Mouse (Mus musculus): ENCODE measurements around the gene Isx.

Isx gene

GRCm38 (mm10) chr8:74901765-74902164 is 28.8 kb downstream of the Isx start:
- in situ Hi-C loops (cut with MboI, MseI), result no loop called here

DNA sequence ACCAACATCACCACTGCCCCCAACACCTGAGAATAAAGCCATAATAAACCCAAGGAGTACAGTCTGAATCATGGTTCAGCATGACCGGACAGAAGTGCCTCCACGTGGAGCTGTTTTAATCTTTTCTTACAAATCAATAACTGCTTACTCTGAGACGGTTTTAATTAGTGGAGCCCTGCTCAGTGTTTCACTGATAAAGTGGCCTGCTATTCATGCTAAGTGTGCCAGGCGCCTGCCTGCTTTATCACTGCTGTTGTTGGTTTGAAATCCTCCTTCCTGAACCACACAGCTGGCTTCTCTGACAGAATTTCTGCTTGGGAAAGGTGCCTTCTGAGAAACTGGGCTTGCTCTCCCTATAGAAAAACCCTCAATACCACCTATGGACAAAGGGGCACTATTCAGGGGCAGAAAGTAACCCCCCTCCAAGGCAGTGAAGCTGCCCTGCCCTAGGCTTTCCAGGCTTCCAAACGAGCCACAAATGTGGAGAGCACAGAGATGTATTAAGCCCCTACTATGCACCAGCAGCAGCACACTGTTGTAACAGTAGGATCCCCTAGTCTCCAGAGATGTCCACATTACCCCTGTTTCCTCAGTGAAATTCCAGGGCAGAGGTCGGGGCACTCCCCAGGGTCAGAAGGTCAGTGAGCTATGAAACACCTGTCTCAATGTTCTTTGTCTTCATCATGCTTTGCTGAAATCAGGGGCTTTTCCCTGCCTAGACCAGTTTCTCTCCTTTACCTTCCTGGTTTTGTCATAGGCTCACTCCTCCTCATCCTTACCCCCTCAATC is 30.3 kb downstream of the Isx start:
- in situ Hi-C loops (cut with MboI, MseI), result no loop called here

DNA sequence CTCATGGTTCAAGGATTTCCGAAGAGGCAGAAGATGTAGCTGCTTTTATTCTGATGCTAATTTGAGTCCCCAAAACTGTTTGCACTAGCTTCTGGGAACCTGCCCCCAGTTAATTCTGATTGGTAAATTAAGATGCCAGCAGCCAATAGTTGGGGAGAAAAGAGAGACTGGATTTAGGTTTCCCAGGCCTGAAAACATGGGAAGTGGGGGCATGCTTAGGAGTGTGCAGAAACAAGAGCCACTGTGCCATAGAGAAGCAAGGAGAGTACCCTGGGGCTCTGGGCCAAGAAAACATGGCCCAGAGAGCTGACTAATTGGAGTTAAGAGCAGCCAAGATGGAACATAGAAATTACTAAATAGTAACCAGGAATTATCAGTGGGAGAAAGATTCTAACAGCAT is 33.4 kb downstream of the Isx start:
- in situ Hi-C loops (cut with MboI, MseI), result no loop called here

DNA sequence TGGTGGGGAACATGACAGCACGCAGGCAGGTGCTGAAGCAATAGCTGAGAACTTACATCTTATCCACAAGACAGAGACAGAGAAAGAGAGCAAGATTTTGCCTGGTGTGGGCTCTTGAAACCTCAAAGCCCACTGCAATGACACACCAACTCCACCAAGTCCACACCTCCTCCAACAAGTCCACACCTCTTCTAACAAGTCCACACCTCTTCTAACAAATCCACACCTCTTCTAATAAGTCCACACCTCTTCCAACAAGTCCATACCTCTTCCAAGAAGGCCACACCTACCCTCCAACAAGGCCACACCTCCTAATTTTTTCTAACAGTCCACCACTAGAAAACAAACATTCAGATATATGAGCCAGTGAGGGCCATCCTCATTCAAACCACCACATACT is 37.7 kb downstream of the Isx start:
- in situ Hi-C loops (cut with MboI, MseI), result no loop called here

- in situ Hi-C loops (cut with MboI, MseI), result no loop called here
Observed at GRCm38 (mm10) chr8:74920691-74921421, 47.9 kb downstream of the Isx start.

DNA sequence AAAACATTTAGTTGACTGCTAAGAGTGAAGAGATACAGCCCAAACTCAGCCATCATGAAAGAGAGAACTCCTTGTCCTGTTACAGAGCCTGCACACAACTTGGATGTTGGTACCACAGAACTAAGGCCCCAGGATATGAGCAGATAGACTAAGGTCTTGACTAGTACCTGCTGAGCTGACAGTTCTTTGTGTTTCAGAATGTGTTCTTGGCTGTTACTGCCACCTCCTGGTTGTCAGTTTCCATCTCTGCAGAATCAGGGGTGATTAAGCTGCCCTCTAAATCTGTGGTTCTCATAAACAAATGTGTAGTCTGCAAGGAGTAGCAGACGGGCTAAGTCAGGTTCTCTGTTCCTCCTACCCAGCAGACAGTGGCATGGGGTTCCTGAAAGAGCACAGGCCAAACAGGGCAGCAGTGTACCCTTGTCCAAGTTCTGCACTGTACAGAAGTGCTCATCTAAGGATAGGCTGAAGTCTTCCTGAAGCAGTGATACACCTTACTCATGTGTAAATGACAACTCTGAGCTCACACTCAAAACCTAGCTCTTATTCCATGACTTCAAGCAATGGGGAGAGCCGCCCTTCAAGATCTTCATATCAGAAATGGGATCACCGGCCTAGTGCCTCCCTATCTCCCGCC is 49.0 kb downstream of the Isx start:
- in situ Hi-C loops (cut with MboI, MseI), result no loop called here

DNA sequence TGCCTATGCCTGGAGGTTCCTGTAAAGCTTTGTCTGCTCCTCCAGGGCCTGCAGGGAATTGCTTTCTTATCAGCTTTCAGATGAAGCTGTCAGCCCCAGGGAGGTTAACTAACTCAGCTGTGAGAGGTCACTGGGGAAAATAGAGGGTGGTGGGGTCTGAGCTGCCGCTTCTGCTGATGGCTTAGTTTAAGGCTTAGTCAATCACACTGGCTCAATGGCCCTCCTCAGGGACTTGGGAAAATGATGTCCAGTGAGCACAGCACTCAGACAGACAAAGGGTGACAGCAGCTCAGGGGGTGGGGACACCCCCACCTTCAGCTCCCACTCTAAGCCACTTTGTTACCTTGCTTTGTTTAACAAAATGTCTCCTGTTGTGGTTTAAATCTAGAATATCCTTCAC is 55.0 kb downstream of the Isx start:
- in situ Hi-C loops (cut with MboI, MseI), result loop anchor here (25.0 kb wide), 1 partner anchor 1966 kb away; no protein-coding TSS in a partner anchor

DNA sequence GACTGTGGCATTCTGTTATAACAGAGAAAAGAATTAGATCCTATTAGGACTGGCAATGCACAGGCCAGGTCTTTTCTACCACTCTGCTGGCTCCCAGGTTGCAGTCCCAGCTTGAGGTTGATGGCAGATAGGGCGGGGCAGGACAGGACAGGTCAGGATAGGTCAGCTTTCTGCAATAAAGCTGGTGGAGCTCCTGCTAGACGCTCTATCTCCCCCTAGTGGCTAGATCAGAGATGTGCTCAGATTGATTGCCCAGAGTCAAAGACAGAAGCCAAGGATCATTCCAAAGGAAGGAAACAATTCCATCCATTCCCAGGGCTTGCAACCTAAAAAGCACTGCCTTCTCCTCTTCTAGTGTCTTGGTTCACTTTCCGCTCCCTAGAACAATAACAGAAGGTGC is 57.8 kb downstream of the Isx start:
- in situ Hi-C loops (cut with MboI, MseI), result loop anchor here (25.0 kb wide), 1 partner anchor 1968 kb away; no protein-coding TSS in a partner anchor

DNA sequence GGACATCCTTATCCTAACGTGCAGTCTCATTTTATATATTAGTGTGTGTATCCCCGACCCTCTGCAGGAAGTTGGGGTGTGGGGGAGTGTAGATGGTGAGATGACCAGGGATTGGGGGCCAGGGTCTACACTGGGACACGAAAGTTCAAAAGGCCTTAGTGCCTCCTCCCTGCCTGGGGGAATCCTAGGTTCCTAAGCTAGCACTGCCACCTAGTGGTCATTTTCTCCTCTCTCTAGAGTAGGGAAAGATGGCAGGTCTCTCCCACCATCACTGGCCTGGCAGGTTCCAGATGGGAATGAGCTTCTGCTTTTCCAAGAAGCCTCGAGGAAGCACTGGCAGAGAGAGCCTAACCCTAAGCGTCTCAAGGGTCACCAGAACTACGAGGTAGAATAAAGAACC is 62.3 kb downstream of the Isx start:
- in situ Hi-C loops (cut with MboI, MseI), result loop anchor here (25.0 kb wide), 1 partner anchor 1973 kb away; no protein-coding TSS in a partner anchor

DNA sequence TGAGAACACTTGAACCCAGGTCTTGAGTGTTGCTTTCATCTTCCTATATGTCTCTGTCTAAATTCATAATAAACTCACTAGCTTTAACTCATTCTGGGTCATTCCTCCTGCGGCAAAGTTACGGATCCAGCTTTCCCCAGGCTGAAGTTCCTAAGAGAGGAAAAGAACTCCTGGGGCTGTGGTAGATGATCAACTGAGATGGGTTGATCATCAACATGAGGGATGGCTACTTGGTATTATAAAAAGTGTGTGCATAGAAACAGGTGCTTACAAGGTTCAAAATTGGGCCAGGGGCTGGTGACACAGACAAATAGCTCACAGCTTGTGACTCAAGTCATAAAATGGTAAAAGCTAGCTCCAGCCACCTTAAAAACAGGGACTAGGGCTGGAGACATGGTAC is 63.7 kb downstream of the Isx start:
- in situ Hi-C loops (cut with MboI, MseI), result loop anchor here (25.0 kb wide), 1 partner anchor 1974 kb away; no protein-coding TSS in a partner anchor

- in situ Hi-C loops (cut with MboI, MseI), result loop anchor here (25.0 kb wide), 1 partner anchor 1980 kb away; no protein-coding TSS in a partner anchor
Observed at GRCm38 (mm10) chr8:74942056-74942455, 69.1 kb downstream of the Isx start.
